Mouse (Mus musculus) forebrain, embryonic 10.5 days (tissue): Measurements from ENCODE around the gene Gm20696. TPM values are rescaled to one million over a fixed set of nuclear protein-coding genes. Genes with fewer than 3 reads are reported as not detected.
A peak's percentile ranks its signal among the peaks of the same experiment; 100 is the strongest.

ENCODE experiments used
- DNase-seq: peaks from one replicate; pipeline ENCODE4 v3.0.0-alpha.2; 2017; ENCODE audit warnings: low spot score; ENCODE audit errors: extremely low spot score
- H3K27ac ChIP-seq: fragments of 300-500 bp; sonication (generic); 2 replicates; pipeline ENCODE4 v1.5.1; 2016; ENCODE audit warnings: mild to moderate bottlenecking
- H3K27me3 ChIP-seq: fragments of 300-500 bp; sonication (generic); 2 replicates; pipeline ENCODE4 v1.6.1; 2016; ENCODE audit warnings: mild to moderate bottlenecking; ENCODE audit not compliant: poor library complexity, severe bottlenecking
- H3K36me3 ChIP-seq: fragments of 300-500 bp; sonication (generic); replicated peaks from 2 replicates; pipeline ENCODE4 v1.6.1; 2016; ENCODE audit warnings: mild to moderate bottlenecking, moderate library complexity
- H3K4me1 ChIP-seq: fragments of 300-500 bp; sonication (generic); 2 replicates; pipeline ENCODE4 v1.6.1; 2016
- H3K4me3 ChIP-seq: fragments of 300-500 bp; sonication (generic); 2 replicates; pipeline ENCODE4 v1.5.1; 2016; ENCODE audit warnings: mild to moderate bottlenecking, moderate library complexity
- H3K9me3 ChIP-seq: fragments of 300-500 bp; sonication (generic); 2 replicates; pipeline ENCODE4 v1.6.1; 2016; ENCODE audit warnings: mild to moderate bottlenecking, moderate library complexity
- WGBS: fragments of 180-500 bp; shearing (Covaris S2); methylation state at CpG from one replicate; pipeline ENCODE4 v1.1.7; 2016; 5-methylcytosine and 5-hydroxymethylcytosine counted together
- polyA plus RNA-seq: library from polyadenylated mRNA; unstranded; fragments of >200 nt; fragmentation: Nextera tagmentation; extraction: Ambion mirVana; gene quantifications from 2 replicates; pipeline ENCODE4 v1.2.1, GENCODE M21; 2016

The Gm20696 gene
- polyA plus RNA-seq, 1 experiment from 2014 or later: 3.6 TPM

GRCm38 (mm10) chr6:99295495-99295894, 371.1 kb downstream of the Gm20696 start:
- H3K36me3 ChIP-seq: no peaks in the 10 kb centered on the region
- H3K4me1 ChIP-seq: peaks cover 6% of the 10 kb centered on the region; the same call in 1 of the 2 replicates
- no peak overlapping the region for H3K27ac ChIP-seq
- no peak for DNase-seq
- H3K9me3 ChIP-seq: no peaks in the 10 kb centered on the region
- H3K4me3 ChIP-seq: no peak overlapping the region
- 92% methylated on average over 8 of the region's 8 CpGs for WGBS
- H3K27me3 ChIP-seq: no peaks in the 10 kb centered on the region

- WGBS: 82% methylated on average over 4 of the region's 4 CpGs
- no peaks in the 10 kb centered on the region for H3K9me3 ChIP-seq
- no peak overlapping the region for H3K4me3 ChIP-seq
- H3K36me3 ChIP-seq: no peaks in the 10 kb centered on the region
- no peak overlapping the region for H3K27ac ChIP-seq
- no peaks in the 10 kb centered on the region for H3K27me3 ChIP-seq
- peaks cover 14% of the 10 kb centered on the region for H3K4me1 ChIP-seq
- no peak for DNase-seq
These were observed 377.4 kb downstream of the Gm20696 start for GRCm38 (mm10) chr6:99289220-99289619.

- H3K4me3 ChIP-seq: no peak overlapping the region
- WGBS: 67% methylated on average over 3 of the region's 3 CpGs
These were observed 381.6 kb downstream of the Gm20696 start for GRCm38 (mm10) chr6:99285026-99285425.

GRCm38 (mm10) chr6:99284019-99284418, 382.6 kb downstream of the Gm20696 start:
- Histone ChIP-seq H3K36me3 (no peaks in the 10 kb centered on the region), H3K9me3 (no peaks in the 10 kb centered on the region), H3K27me3 (no peaks in the 10 kb centered on the region), H3K27ac (no peak overlapping the region), H3K4me1 (peaks cover 25% of the 10 kb centered on the region), H3K4me3 (no peak overlapping the region)
- 86% methylated on average over 4 of the region's 4 CpGs for WGBS
- DNase-seq: no peak

More at GRCm38 (mm10) chr6:99285026-99285425, 381.6 kb downstream of the Gm20696 start:
- DNase-seq: no peak
- Histone ChIP-seq H3K27me3 (no peaks in the 10 kb centered on the region), H3K4me1 (peaks cover 25% of the 10 kb centered on the region), H3K27ac (no peak overlapping the region), H3K36me3 (no peaks in the 10 kb centered on the region), H3K9me3 (no peaks in the 10 kb centered on the region)

- Histone ChIP-seq H3K36me3 (no peaks in the 10 kb centered on the region), H3K27me3 (no peaks in the 10 kb centered on the region), H3K4me1 (peaks cover 25% of the 10 kb centered on the region), H3K27ac (no peak overlapping the region), H3K4me3 (no peak overlapping the region), H3K9me3 (no peaks in the 10 kb centered on the region)
- DNase-seq: no peak
- WGBS: 77% methylated on average over 15 of the region's 15 CpGs
These were observed 383.5 kb downstream of the Gm20696 start for GRCm38 (mm10) chr6:99282866-99283657.

- Histone ChIP-seq H3K4me1 (peaks cover 21% of the 10 kb centered on the region), H3K27ac (no peak overlapping the region), H3K9me3 (no peaks in the 10 kb centered on the region), H3K4me3 (no peak overlapping the region), H3K36me3 (no peaks in the 10 kb centered on the region), H3K27me3 (no peaks in the 10 kb centered on the region)
- 95% methylated on average over 9 of the region's 9 CpGs for WGBS
- no peak for DNase-seq
These were observed 385.2 kb downstream of the Gm20696 start for GRCm38 (mm10) chr6:99281433-99281832.

GRCm38 (mm10) chr6:99280619-99281018, 386.0 kb downstream of the Gm20696 start:
- Histone ChIP-seq H3K4me1 (peaks cover 28% of the 10 kb centered on the region), H3K27me3 (no peaks in the 10 kb centered on the region), H3K9me3 (no peaks in the 10 kb centered on the region), H3K36me3 (no peaks in the 10 kb centered on the region), H3K27ac (no peak overlapping the region), H3K4me3 (no peak overlapping the region)
- 86% methylated on average over 5 of the region's 5 CpGs for WGBS
- DNase-seq: no peak

- no peak overlapping the region for H3K4me3 ChIP-seq
- H3K36me3 ChIP-seq: no peaks in the 10 kb centered on the region
- H3K4me1 ChIP-seq: peaks cover 32% of the 10 kb centered on the region
- H3K9me3 ChIP-seq: no peaks in the 10 kb centered on the region
- H3K27me3 ChIP-seq: no peaks in the 10 kb centered on the region
- WGBS: 88% methylated on average over 1 of the region's 1 CpGs
- H3K27ac ChIP-seq: no peak overlapping the region
- DNase-seq: no peak
These were observed 389.3 kb downstream of the Gm20696 start for GRCm38 (mm10) chr6:99277251-99277650.

- Histone ChIP-seq H3K4me3 (no peak overlapping the region), H3K27ac (no peak overlapping the region; the same call in 1 of the 2 replicates), H3K4me1 (peaks cover 38% of the 10 kb centered on the region), H3K36me3 (no peaks in the 10 kb centered on the region), H3K27me3 (no peaks in the 10 kb centered on the region), H3K9me3 (no peaks in the 10 kb centered on the region)
- DNase-seq: no peak
- 88% methylated on average over 7 of the region's 7 CpGs for WGBS
These were observed 390.3 kb downstream of the Gm20696 start for GRCm38 (mm10) chr6:99276297-99276653.

GRCm38 (mm10) chr6:99275381-99276296, 391.0 kb downstream of the Gm20696 start:
- 79% methylated on average over 21 of the region's 21 CpGs for WGBS
- Histone ChIP-seq H3K27ac (no peak overlapping the region; the same call in 1 of the 2 replicates), H3K4me3 (no peak overlapping the region), H3K27me3 (no peaks in the 10 kb centered on the region), H3K4me1 (peaks cover 43% of the 10 kb centered on the region), H3K9me3 (no peaks in the 10 kb centered on the region), H3K36me3 (no peaks in the 10 kb centered on the region)
- no peak for DNase-seq

GRCm38 (mm10) chr6:99274667-99275066, 391.9 kb downstream of the Gm20696 start:
- WGBS: 91% methylated on average over 5 of the region's 5 CpGs
- Histone ChIP-seq H3K4me1 (peaks cover 51% of the 10 kb centered on the region), H3K27ac (no peak overlapping the region), H3K4me3 (no peak overlapping the region), H3K9me3 (no peaks in the 10 kb centered on the region), H3K36me3 (no peaks in the 10 kb centered on the region), H3K27me3 (no peaks in the 10 kb centered on the region)
- no peak for DNase-seq

- 83% methylated on average over 6 of the region's 6 CpGs for WGBS
- Histone ChIP-seq H3K27ac (0 out of 2 replicates have a peak overlapping the region, but pooled peaks have one; percentile 40), H3K9me3 (no peaks in the 10 kb centered on the region), H3K36me3 (no peaks in the 10 kb centered on the region), H3K4me3 (no peak overlapping the region), H3K4me1 (peaks cover 54% of the 10 kb centered on the region), H3K27me3 (no peaks in the 10 kb centered on the region)
- DNase-seq: no peak
These were observed 392.4 kb downstream of the Gm20696 start for GRCm38 (mm10) chr6:99274222-99274621.

- Histone ChIP-seq H3K4me3 (no peak overlapping the region), H3K27ac (no peak overlapping the region), H3K36me3 (no peaks in the 10 kb centered on the region), H3K9me3 (no peaks in the 10 kb centered on the region), H3K4me1 (peaks cover 64% of the 10 kb centered on the region), H3K27me3 (no peaks in the 10 kb centered on the region)
- WGBS: 75% methylated on average over 5 of the region's 5 CpGs
- DNase-seq: no peak
These were observed 393.4 kb downstream of the Gm20696 start for GRCm38 (mm10) chr6:99273177-99273576.
